Mouse (Mus musculus): Measurements from ENCODE around the gene Cacna1h.

Gene Cacna1h

DNA sequence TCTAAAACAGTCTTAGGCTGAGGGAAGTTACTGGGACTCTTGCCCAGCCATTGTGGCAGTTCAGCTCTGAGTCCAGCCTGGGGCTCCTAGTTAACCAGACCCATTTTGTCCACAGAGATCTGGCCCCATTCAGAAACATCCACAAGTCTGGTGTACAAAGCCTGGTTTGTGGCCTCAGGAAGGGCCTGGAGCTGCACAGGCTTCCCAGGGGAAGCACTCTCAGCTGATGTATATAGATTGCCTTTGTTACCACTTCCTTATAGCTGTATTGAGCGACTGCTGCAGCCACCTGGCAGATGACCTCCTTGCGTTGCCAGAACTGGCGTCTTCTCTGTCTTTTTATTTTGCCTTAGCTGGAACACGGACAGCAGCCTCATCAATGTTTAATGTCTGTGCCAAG, 11.5 kb upstream of the Cacna1h start:
- DNase-seq = no peak

DNA sequence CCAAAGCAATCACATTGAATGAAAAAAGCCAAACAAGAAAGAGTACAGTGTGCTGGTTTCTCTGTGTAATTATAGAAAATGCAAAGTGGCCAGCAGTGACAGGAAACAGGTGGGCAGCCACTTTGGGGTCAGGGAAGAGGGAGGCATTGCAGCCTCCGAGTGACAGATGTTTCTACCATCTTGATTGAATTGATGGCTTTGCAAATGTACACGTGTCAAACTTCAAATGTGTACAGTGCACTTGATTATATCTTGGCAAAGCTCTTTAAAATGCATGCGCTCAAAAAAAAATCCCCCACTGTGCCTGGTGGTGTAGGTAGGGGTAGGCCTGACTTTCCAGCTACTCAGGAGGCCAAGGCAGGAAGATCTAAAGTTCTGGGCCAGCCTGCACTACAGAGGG, 9.3 kb upstream of the Cacna1h start:
- DNase-seq = no peak

DNA sequence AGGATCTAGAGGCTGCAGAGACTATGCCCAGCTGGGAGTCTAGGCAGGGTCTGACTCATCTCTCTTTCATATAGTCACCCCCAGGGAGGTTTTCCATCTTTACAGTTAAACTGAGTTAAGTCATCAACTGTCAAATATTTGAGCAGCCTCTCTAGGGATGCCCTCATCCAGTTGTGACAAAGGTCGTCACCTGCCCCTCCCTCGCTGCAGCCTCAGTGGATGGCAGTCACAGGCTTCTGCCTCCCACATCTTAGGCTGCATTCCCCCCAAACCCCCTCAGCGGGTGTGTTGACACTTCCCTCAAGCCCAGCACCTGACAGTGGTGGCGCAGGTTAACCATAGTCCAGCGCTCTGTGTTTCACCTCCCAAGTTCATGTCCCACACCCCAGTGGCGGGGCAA, 7.8 kb upstream of the Cacna1h start:
- no peak for DNase-seq

DNA sequence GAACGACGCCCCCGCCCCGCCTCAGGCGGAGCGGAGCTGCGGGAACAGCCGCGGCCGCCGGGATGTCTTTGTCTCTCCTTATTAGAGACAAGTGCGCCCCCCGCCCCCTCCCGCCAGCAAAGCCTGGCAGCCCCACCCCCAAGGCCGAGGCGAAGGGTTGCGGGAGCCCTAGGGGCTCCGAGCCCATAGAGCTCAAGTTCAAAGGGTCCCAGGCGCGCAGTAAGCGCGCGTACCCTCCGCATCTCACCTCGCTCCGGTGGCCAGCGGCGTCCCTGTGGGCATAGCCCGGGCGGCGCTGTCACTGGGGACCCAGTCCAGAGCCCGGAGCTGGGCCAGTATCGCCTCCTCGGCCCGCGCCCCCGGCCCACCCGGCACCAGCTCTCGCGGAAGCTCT, 363 bp downstream of the Cacna1h start:
- no peak for DNase-seq

DNA sequence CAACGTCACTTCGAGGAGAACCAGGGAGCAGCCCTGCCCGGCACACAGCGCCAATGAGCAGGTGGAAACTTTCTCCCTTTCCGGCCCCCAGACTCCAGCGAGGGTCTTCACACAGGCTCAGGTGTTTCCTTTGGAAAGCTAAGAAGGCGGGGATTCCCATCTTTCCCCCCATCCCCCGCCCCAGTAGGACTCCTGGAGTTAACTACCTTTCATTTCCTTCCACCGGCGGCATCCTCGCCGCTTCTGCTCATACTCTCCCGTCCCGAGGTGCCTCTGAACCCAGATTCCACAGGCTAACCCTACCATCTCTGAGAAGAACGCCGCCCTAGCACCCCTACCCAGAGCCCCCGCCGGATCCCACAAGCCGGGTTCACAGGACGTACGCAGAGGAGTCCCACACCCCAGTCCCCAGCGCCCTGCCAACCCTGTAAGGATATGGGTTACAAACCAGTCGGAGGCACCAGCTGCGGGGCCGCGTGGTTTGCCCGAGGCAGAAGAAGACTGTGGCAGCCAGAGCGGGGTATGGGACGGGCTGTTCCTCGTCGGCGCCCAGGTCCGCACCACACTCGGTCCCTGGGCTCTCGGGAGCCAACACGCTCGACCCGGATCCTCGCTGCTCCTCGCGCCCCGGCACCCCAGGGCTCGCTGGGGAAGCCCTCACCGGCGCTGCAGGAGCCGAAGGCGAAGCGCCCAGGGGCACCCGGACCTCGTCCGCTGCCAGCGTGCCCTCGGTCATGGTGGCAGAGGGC, 976 bp downstream of the Cacna1h start:
- DNase-seq = peak; percentile 4 to 37

DNA sequence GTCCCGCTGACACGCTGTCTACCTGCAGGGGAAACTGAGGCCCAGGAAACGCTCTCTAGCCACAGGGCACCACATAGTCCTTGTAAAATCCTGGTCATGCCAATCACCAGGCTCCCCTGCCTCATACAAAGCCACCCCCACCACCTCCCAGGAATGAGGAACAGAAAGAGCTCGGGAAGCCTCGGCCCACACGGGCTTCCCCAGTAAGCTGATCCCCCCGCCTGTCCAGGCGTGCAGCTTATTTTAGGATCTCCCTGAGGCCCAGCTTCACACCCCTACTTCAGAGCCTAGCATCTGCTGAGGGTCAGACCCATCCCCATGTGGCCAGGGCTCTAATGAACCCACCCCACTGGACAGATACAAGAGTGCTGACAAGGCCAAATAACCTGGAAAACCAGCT, 3.0 kb downstream of the Cacna1h start:
- DNase-seq = no peak

DNA sequence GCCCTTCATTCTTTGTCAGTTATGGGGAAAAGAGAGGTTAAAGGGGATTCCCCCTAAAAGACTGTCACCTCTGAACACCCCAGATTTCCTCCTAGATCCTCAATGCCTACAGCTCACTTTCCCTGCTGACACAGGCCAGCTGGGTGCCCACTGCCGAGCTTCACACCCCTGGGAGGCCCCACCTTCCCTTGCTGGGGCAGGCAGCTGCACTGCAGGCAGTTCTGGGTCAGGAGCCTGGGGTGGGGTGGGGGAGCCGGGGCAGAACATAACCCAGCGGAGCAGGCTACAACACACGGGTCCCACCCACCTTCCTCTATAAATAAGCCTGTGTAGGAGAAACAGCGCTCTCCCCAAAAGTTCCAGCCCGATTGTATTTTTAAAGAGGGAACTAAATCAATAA, 3.7 kb downstream of the Cacna1h start:
- DNase-seq = no peak

DNA sequence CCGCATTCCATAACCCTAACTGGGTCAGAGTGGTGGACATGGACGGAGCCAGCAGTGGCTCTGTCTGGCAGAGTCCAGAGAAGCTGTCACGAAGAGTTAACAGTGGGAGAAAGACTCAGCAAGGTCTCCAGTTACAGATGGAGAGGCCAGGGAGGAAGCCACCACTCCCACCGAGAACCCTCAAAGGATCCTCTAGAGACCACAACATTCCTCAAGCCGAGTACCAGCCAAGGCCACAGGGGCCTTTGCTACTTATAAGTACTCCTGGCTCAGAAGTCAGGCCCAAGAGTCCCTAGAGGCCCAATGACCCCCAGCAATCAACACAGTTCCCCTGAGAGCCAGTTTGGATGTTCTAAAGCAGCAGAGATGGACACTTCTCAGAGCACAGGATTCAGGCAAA, 4.3 kb downstream of the Cacna1h start:
- DNase-seq = no peak

DNA sequence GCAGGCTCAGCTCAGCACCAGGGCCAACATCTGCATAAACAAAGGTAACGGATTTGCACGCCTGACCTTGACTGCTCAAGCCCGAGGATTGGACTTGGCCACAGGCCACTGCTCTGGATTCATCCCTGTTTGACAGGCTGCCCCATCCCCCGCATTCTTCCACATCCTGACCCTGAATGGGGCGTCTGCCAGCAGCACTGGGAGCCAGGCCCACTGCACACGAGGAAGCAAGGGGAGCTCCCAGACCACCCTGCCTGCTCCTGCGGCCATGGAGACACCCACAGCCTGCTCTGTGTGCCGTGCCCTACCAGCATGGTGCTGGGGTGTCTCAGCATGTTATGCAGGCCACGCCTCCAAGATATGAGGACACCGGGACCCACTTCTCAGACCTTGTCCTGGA, 6.1 kb downstream of the Cacna1h start:
- DNase-seq = peak; percentile 30 to 47

DNA sequence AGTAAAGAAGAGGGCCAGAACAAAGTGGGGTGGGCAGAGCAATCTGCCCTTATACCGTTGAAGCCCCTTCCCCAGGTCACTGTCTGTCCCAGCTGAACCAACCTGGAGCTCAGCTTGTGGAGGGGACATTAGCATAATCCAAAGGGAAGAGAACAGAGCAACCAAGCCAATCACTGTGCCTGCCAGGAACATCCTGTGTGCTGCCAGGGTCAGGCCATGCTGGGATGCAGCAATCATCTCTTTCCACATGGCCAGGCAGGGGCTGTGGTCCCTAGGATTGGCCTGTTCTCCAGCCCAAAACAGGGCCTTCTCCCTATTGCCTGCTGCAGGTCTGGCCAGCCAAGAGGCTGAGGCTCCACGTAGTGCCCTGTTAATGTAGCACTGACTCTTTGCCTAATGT, 7.6 kb downstream of the Cacna1h start:
- DNase-seq = no peak

DNA sequence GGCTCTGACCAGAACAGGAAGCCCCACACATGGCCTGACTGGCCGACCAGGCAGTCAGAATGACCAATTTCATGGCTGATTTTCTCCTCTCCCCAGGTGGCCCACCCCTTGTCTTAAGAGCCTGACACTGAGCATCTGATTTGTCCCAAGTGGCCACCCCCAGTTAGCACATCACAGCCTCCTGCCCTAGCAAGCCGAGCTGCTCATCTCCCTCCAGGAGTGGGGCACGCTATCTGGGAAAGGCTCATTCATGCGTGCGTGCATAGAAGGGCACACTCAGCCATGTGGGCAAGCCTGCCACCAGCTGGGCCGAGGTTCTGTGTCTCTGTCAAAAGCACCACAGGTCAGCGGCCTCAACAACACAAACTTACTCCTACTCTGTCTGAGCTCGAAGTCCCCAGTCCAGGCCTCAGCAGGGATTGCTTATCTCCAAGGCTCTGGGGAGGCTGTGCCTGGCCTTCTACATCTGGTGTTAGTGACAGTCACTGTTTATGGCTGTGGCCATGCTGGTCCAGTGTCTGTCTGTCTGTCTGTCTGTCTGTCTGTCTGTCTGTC, 9.0 kb downstream of the Cacna1h start:
- DNase-seq = no peak

DNA sequence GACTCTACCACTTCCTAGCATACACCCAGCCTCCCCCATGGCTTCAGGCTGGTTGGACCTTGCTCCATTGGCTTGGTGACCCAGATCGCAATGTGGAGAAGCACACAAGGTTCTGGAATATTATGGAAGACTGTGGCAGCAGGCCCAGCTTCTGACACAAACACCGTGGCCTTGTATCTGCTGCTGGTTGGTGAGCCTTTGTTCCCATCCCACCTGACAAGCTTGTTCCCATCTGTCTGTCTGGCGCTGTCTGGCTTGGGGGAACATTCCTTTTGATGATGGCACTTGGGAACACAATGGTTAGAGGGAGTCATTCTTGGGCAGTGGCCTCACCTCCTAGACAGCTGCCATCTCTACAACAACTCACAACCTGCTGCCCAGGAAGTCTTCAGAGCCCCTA, 12.6 kb downstream of the Cacna1h start:
- DNase-seq = no peak

DNA sequence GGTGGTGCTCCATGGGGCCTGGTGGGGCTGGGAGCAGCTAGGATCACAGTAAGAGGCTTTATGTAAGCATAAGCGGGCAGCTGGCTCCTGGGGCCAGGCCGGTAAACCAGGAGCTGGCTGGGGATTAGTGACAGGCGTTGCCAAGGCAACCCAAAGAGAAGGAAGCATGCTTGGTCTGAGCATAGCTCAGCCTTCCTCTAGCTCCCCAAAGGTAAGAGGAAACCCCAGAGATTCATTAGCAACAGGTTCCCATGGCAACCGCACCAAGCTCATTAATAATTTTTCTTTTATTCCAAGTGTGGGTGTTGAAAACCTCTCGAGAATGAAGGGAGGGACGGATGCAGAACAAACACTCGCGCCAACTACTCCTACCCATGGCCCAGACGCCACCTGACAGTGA, 14.7 kb downstream of the Cacna1h start:
- DNase-seq = no peak

DNA sequence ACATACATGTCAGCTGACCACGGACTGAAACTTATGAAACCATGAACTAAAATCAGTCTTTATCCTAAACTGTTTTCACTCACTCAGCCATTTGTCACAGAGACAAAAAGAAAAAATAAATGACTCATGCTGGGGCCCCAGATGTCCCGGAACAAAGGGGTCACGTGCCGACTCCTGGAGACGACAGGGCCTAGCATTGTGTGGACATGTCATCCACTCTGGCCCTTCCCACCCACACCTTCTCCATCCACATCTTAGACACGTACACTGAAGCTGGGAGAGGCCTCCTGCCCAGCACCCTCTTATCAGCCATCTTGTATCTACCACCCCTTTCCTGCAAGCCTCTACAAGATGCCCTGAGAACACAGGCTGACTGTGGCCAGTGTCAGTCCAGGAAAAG, 15.6 kb downstream of the Cacna1h start:
- no peak for DNase-seq

DNA sequence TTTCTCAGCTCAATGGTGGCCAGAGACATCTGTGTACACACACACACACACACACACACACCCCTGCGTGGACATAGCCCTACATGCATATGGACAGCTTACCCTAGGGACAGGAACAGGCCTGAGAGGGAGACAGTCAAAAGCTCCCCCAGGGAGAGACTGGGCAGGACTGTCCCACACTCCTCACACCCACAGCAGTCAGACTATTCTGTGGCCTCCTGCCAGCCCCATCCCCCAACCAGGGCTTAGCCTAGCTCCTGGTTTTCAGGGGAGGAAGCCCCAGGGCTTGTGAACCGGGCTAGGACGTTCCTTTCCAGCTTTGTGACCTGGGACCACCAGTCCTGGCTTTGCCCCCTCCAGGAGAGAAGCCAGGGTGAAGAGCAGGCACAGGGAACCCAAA, 17.4 kb downstream of the Cacna1h start:
- DNase-seq = no peak

DNA sequence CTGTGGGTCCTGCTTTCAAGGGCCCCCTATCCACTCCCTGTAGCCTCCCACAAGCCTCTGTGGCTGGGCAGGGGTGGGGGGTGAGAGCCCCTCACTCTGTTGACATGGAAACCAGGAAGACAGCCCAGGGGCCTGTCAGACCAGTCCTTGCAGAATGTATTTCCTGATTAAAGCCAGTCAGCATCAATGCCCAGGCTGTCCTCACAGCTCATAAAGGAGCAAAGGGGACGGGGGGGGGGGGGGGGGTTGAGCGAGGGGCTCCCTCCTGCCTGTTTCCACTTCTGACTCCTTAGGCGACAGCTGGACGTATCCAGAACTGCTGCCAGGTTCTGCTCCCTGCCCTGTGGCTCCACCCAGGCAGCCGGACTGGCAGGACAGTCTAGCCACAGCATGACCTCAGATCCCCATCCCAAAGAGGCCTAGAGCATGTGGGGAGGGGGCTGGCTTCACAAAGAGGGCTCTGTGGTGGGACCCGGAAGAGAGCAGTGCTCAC, 18.1 kb downstream of the Cacna1h start:
- DNase-seq = peak in 1 of 2 experiments; percentile 44

DNA sequence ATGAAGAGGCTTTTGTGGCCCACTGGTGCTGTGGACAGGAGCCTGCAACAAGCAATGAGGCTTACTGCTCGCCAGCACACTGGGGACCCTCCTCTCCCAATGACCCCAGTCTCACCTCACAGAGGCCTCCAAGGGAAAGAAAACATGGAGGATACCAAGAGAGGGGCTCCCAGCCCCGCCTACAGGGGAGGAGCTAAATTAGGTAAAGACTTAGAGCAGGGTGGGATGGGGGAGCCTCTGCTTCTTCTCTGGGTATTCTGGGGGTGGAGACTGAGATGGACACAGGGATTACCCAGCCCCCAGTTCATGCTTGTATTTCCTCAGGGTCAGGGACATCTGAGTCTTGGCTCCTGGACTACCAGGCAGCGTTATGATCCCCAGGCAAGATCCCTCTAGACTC, 18.7 kb downstream of the Cacna1h start:
- no peak for DNase-seq

DNA sequence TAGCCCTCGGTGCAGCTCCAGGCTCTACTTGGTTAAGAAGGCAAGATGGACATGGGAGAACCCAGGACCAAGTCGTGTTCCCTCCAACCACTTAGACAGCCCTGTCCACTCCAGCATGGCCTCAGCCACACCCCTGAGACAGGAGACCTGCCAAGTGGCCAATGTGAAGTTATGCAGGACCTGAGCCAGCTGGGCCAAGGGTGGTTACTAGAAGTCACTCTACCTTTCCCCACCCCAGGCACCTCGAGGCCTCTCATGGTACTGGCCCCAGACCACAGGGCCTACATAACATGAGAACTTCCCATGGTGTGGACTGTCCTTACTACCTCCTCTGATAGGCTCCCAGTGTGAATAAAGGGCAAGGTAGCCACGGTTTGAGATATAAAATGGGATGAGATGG, 19.4 kb downstream of the Cacna1h start:
- DNase-seq = peak; percentile 74 to 87

DNA sequence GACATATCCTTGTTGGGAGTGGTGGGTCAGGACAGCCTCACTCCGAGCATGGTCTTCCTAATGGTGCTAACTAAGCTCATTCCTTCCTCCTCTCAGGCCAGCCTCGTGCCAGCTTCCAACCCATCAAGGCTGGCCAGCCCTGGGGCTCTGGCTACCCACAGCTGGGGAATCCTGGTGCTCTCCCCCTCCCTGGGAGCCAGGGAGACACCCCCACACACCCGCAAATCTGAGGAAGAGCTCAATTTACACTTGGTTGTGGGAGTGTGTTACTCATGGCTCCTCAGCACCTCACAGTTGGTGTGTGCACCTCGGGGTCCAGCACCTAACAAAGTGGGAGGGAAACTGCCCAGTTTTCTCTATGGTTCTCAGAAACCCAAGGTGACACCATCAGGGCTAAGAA, 22.3 kb downstream of the Cacna1h start:
- no peak for DNase-seq

DNA sequence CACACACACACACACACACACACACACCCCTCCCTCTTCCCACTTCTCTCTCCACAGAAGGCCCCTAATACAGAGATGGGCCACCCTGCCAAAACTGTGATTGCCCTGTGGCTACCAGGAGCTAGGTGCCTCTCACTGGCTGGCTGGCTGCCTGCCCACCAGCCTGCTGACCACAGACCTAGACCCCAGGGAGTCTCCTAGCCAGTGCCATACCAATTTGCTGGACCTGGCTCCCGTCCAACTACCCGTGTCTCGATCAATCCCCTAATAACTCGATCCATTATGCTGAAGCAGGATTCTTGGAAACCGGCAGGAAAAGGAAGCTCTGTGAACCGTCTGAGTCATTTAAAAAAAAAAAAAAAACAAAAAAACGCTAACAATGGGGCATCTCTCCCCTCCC, 22.8 kb downstream of the Cacna1h start:
- DNase-seq = no peak

DNA sequence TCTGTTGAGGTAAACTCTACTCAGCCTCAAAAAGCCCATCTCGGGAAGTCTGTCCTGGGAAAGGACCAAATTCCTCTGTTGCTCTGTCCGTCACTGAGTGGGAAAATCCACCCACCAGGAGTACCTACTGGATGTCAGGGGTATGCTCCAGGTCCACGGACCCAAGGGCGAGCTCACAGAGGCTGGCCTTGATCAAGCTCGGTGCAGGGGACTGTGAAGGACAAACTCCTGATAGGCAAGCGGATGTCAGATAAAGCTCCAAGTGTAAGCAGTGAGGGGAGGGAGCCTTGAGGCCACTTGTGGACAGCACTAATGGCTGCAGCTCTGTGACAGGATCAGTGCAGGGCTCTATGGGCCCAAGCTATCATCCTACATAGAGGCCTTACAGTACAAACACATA, 23.4 kb downstream of the Cacna1h start:
- DNase-seq = no peak

DNA sequence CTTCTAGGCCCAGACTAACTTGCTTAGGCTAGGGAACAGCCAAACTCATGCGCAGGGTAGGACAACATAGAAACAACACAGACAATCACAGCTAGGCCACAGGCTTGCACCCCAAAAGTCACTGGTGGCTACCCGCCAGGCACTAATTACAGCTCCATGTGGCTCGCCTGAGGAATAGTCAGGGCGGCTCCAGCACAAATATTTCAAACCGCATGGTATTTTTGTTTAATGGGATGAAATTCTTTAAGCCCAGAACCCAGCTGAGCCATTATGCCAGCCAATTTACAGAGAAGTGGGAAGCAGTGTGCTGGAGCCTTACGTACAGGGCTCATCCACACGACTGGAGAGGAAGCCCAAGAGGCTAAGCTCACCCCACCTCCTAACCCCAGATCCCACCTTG, 24.0 kb downstream of the Cacna1h start:
- no peak for DNase-seq

DNA sequence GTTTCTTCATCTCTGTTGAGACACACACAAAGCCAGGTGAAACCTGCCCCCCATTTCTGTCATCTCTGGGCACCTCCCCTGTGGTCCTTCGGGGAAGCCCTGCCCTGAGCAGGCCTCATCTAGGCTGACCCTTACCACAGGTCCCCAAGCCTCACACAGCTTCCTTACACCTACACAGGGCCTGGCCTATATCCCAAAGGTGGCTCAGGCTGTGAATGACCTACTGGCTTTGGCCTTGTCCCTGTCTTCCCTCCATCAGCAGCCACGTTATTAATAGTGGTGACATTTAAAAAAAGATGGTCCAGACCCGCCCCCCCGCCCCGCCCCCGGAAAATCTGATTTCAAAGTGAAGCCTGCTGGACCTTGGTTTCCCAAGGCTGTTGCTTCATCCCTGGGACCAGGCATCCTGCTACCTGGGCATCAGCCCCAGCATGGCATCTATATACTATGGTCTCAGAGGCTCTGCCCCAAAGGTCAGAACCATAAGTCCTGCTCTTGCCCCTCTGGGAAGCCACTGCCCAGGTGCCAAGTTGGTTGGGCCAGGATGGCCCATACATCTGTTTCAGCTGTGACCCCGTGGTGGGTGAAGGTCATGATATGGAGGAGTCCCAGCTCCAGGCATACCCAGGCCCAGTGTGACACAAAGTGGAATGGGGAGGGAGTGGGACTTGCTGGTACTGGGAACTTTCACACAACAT, 25.1 kb downstream of the Cacna1h start:
- DNase-seq = no peak

DNA sequence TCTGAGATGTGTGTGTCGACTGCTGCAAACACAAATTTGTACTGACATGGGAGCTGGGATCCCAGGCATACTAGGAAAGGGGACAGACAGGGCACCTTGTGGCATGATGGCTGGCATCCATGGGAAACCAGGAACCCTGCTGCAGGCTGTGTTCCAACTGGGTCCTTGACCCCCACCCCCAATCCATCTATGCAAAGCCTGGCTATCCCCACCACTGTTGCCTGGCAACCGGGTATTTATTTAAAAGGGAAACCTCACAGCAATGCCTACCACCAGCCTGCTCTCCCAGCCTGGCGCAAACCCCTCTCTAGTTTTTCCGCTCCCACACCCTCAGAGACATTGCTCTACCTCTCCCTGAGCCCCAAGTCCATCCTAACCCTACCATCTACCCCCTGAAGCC, 26.2 kb downstream of the Cacna1h start:
- DNase-seq = no peak

All from kidney, postnatal 25 days (tissue).